Mouse (Mus musculus) hindbrain, embryonic 12.5 days (tissue): ENCODE measurements at regions not wholly inside any gene's neighbourhood (a gene's known extent, or its start where the extent isn't known, plus 50 kb on each side); places are given as distances from the start of the nearest gene placed in this dataset.
"Not testable (repeated sequence)": the region's sequence is repeated elsewhere in the genome, so short reads cannot be mapped to it uniquely, and the experiment has no call there.

Source experiments
- ATAC-seq: fragments of 200-750 bp; cut with Nextera tagmentation; 2 replicates; pipeline ENCODE4 v1.8.0; 2017; ENCODE audit warnings: moderate TSS enrichment; ENCODE audit not compliant: low FRiP score
- H3K27ac ChIP-seq: fragments of 300-500 bp; sonication (generic); 2 replicates; pipeline ENCODE4 v1.5.1; 2016; ENCODE audit warnings: mild to moderate bottlenecking
- H3K27me3 ChIP-seq: fragments of 300-500 bp; sonication (generic); 2 replicates; pipeline ENCODE4 v1.6.1; 2016; ENCODE audit warnings: mild to moderate bottlenecking
- H3K36me3 ChIP-seq: fragments of 300-500 bp; sonication (generic); 2 replicates; pipeline ENCODE4 v1.6.1; 2016; ENCODE audit warnings: mild to moderate bottlenecking
- H3K4me1 ChIP-seq: fragments of 300-500 bp; sonication (generic); 2 replicates; pipeline ENCODE4 v1.6.1; 2016
- H3K4me2 ChIP-seq: fragments of 300-500 bp; sonication (generic); replicated peaks from 2 replicates; pipeline ENCODE4 v1.6.1; 2016; ENCODE audit warnings: mild to moderate bottlenecking
- H3K4me3 ChIP-seq: fragments of 300-500 bp; sonication (generic); 2 replicates; pipeline ENCODE4 v1.5.1; 2016; ENCODE audit warnings: mild to moderate bottlenecking
- H3K9ac ChIP-seq: fragments of 300-500 bp; sonication (generic); 2 replicates; pipeline ENCODE4 v1.6.1; 2016; ENCODE audit warnings: mild to moderate bottlenecking, moderate library complexity
- H3K9me3 ChIP-seq: fragments of 300-500 bp; sonication (generic); replicated peaks from 2 replicates; pipeline ENCODE4 v1.6.1; 2016; ENCODE audit warnings: mild to moderate bottlenecking
- WGBS: fragments of 180-500 bp; shearing (Covaris S2); methylation state at CpG from one replicate; pipeline ENCODE4 v1.1.7; 2016; 5-methylcytosine and 5-hydroxymethylcytosine counted together

DNA sequence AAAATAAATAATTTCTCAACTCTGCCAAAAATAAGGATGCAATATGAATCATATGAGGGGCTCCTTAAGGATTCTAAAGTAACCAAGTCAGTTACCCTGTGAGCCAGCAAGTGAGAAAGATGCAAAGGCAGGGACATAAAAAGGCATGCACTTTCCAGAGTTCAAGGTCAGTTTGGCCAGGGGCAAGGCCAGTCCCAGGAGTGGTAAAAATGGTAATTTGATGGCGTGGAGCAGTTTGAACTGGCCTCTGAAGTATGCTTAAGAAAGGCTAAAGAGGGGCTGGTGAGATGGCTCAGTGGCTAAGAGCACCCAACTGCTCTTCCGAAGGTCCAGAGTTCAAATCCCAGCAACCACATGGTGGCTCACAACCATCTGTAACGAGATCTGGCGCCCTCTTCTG, 68.8 kb downstream of the BC005561 start:
- not testable (repeated sequence) for H3K9ac ChIP-seq, H3K4me2 ChIP-seq, ATAC-seq, H3K4me1 ChIP-seq, H3K27me3 ChIP-seq, H3K4me3 ChIP-seq, H3K27ac ChIP-seq
- Histone ChIP-seq H3K9me3 (peaks cover 24% of the 10 kb centered on the region), H3K36me3 (peaks cover 15% of the 10 kb centered on the region)
- 95% methylated on average over 4 of the region's 4 CpGs for WGBS

DNA sequence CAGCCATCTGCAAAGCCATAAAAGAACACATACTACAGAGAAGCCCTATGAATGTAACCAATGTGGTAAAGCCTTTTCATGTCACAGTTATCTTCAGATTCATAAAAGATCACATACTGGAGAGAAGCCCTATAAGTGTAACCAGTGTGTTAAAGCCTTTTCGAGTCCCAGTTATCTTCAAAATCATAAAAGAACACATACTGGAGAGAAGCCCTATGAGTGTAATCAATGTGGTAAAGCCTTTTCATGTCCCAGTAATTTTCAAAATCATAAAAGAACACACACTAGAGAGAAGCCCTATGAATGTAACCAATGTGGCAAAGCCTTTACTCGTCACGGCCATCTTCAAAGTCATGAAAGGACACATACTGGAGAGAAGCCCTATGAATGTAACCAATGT, 74.2 kb downstream of the BC005561 start:
- ATAC-seq, H3K4me3 ChIP-seq, H3K27me3 ChIP-seq, H3K27ac ChIP-seq, H3K9ac ChIP-seq, H3K4me1 ChIP-seq, H3K4me2 ChIP-seq: not testable (repeated sequence)
- 92% methylated on average over 3 of the region's 3 CpGs for WGBS
- Histone ChIP-seq H3K9me3 (peaks cover 58% of the 10 kb centered on the region), H3K36me3 (peaks cover 51% of the 10 kb centered on the region)

DNA sequence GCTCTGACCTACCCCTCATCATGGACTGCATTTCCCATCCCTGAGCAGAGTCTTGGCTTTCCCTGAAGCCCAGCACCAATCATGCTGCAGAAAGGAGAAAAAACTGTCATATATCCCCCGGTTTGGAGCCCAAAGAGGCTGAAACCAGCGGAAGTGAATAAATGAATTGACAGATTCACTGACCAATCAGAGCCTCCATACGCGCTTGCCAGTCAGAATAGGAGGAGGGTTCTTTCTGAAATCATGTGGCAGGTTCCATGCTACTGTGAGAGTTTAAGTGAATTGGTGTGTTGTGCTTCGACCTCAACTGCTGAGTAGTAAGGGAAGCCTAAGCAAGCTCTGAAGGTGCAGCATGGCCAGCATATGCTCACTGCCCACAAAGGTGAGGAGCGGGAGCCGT, 101.0 kb downstream of the BC005561 start:
- H3K4me3 ChIP-seq: no peak overlapping the region
- 84% methylated on average over 7 of the region's 7 CpGs for WGBS
- H3K36me3 ChIP-seq: no peaks in the 10 kb centered on the region
- H3K4me2 ChIP-seq: no peak overlapping the region
- no peaks in the 10 kb centered on the region for H3K4me1 ChIP-seq
- peaks cover 22% of the 10 kb centered on the region; the same call in 1 of the 2 replicates for H3K9me3 ChIP-seq
- no peak overlapping the region for H3K27ac ChIP-seq
- no peak for ATAC-seq
- H3K9ac ChIP-seq: no peak overlapping the region
- H3K27me3 ChIP-seq: no peaks in the 10 kb centered on the region
